Mouse (Mus musculus) stomach, postnatal 0 days (tissue): Measurements from ENCODE around the gene Nsun5.

Experiments
- CTCF ChIP-seq: IDR thresholded peaks from 2 replicates; pipeline ENCODE4 v1.5.1; 2016; ENCODE audit warnings: antibody characterized with exemption, low read depth, mild to moderate bottlenecking, moderate library complexity
- EP300 ChIP-seq: optimal IDR thresholded peaks from 2 replicates; pipeline ENCODE3; 2016; ENCODE audit warnings: antibody characterized with exemption

DNA sequence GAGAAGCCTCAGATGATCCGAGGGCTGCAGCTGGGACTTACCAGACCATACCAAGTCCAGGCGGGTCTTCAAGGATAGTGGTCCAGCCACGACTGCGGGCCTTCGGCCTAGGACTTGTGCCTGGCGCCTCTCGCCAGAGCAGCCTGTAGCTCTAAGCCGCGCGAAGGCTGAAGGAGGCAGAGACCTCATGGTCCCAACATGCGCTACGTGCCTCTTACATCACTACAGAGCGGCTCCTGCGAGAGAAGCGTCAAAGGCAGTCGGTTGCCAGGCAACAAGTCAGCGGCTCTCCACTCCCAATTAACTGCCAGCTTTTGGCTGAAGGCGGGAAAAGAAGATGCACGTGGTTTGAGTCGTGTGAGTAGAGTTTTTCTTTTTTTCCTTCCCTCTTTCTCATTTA, 34.9 kb downstream of the Nsun5 start:
- TF ChIP-seq CTCF (no peak), EP300 (no peak)
